Mouse (Mus musculus): ENCODE measurements around the gene Elp4.

Elp4 gene

GRCm38 (mm10) chr2:105685651-105686050 is 218.7 kb downstream of the Elp4 start:
- no peak for ATAC-seq (ENCODE audit: insufficient number of reproducible peaks, low FRiP score, low TSS enrichment)

DNA sequence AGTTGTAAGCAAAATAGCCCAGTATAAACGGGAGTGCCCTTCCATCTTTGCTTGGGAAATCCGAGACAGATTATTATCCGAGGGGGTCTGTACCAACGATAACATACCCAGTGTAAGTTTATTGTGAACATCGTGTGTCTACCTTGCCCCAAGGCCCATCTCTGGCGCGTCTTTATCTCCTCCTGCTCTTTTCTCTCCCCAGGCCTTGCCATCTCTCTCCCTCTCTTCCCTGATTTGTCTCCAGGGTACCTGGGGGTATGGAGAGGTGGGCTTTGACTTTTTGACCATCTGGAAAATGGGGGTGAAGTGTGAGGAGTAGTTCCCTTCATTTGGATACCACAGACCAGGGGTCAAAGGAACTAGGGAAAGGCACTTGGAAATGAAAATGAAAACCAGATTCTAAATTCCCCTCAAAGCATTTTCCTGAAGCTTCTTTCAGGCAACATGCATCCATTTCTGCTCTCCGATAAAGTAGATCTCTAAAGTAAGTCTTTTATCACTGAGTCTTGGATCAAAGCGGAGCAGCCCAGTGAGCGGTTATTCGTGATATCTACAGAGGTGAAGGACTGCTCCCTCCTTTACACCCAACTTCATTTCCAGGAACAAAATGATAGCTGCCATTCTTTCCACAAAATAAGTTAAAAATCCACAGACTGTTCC is 219.2 kb downstream of the Elp4 start:
- no peak for ATAC-seq (ENCODE audit: insufficient number of reproducible peaks, low FRiP score, low TSS enrichment)

- no peak for ATAC-seq (ENCODE audit: insufficient number of reproducible peaks, low FRiP score, low TSS enrichment)
Observed at GRCm38 (mm10) chr2:105683771-105684410, 220.5 kb downstream of the Elp4 start.

GRCm38 (mm10) chr2:105682634-105683351 is 221.6 kb downstream of the Elp4 start:
- no peak for ATAC-seq (ENCODE audit: insufficient number of reproducible peaks, low FRiP score, low TSS enrichment)

DNA sequence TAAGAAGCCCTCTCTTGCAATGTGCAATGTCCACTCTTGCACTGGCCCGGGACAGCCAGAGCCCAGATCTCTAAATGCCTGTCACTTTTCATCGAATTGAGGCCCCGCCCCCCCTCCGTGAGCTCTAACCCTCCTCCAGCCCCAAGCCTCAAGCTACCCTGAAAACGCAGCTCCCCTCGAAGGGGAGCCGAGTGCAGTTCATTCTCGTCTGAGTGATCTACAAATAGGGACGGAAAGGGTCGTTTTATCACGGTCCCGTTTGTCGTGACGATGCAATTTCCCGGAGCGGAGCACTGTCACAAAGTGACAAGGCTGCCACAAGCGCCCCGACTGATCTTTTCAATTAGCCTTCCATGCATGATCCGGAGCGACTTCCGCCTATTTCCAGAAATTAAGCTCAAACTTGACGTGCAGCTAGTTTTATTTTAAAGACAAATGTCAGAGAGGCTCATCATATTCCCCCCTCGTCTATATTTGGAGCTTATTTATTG is 222.3 kb downstream of the Elp4 start:
- ATAC-seq (ENCODE audit: insufficient number of reproducible peaks, low FRiP score, low TSS enrichment), result peak; percentile 27; the same call in 1 of the 2 replicates

- no peak for ATAC-seq (ENCODE audit: insufficient number of reproducible peaks, low FRiP score, low TSS enrichment)
Observed at GRCm38 (mm10) chr2:105680999-105681710, 223.2 kb downstream of the Elp4 start.

DNA sequence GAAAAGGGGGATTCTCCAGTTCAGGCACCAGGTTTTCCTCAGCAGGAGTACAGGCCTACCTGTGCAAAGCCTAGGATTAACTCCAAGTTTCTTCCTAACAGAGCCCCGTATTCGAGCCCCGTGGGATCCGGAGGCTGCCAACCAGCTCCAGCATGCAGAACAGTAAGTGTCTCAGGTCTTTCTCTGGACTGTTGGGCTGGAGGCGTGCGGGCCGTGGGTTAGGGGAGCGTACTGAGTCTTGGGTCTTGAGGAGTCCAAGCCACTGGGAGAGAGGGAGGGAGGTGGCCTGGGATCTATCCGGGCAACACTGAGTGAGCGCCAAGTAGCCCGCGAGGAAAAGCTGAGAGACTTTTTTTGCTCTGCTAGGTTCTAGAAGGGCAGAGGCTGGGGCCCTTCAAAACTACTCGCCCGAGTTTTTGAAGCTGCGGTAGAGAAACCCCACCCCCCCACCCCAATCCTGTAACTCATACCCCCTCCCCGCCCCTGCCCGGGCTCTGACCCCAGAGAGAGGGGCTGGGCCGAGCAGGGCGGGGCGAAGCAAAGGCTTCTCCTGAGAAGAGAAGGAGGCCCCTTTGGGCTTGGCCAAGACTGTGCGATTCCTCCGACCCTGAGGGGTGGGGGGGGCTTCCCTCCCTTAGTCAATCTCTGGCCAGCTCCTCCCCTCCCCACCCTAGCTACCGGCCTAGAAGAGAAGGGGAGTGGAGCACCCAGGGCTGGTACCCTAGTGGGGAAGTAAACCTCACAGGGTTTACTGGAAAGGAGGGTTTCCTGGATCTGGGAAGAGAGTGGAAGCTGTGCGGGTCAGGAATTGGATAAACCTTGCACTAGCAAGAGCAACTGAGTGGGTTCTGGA is 224.0 kb downstream of the Elp4 start:
- ATAC-seq (ENCODE audit: insufficient number of reproducible peaks, low FRiP score, low TSS enrichment), result no peak

DNA sequence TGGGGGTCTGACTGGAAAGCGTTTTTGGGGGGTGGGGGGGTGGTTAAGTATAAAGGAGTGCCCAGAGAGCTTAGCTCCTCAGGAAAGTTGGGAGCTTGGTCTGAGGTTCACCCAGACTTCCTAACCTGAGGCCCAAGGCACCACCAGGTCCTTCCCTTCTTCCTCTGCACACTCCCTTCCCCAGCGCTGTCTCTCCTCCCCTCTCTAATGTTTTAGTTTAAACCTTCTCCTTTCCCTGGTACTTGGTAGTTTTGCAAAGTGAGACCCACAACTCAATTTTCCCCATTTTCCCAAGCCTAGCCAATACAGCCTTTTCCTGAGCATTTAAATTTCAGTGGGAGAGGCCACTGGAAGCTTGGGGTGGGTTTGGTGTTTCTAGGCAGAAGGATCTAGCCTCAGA is 225.0 kb downstream of the Elp4 start:
- ATAC-seq (ENCODE audit: insufficient number of reproducible peaks, low FRiP score, low TSS enrichment), result no peak

- ATAC-seq (ENCODE audit: insufficient number of reproducible peaks, low FRiP score, low TSS enrichment), result no peak
Observed at GRCm38 (mm10) chr2:105678880-105679321, 225.5 kb downstream of the Elp4 start.

- no peak for ATAC-seq (ENCODE audit: insufficient number of reproducible peaks, low FRiP score, low TSS enrichment)
Observed at GRCm38 (mm10) chr2:105678306-105678705, 226.1 kb downstream of the Elp4 start.

- ATAC-seq (ENCODE audit: insufficient number of reproducible peaks, low FRiP score, low TSS enrichment), result no peak
Observed at GRCm38 (mm10) chr2:105677434-105678105, 226.8 kb downstream of the Elp4 start.

- ATAC-seq (ENCODE audit: insufficient number of reproducible peaks, low FRiP score, low TSS enrichment), result no peak
Observed at GRCm38 (mm10) chr2:105676909-105677433, 227.4 kb downstream of the Elp4 start.

DNA sequence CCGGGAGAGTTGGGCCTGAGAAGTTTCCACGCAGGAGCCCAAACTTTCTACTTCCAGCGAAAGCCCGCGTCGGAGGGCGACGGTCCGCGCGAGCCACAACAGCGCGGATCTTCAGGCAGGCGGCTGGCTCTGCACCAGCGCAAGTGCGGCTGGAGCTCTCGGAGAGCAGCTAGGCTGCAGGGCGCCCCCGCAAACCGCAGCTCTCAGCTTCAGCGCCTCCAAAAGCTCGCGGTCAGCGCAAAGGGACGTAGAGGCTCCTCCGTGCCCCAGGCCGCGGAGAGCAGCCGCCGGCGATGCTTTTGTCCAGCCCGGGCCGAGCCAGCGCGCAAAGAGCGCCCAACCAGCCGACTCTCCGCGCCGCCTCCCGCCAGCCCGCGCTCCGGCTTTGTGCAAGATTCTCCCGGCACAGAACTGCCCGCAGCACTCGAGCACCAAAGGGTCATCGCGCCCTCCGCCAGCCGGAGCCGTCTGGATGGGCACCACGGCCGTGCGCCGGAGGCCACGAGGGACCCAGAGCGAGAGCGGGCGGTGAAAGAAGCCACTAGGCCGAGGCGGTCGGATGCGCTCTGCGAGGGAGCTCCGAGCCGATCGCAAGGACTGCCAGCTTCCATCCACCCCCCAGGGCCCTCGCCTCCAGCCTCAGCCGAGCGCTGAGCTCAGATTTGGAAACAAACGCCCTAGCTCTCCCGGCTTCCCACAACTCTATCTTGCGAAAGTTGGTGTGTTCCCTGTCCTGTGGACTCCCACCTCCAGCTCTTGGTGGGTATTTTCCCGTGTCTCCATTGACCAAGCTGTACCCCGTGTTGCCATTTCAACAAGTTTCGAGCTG is 228.1 kb downstream of the Elp4 start:
- no peak for ATAC-seq (ENCODE audit: insufficient number of reproducible peaks, low FRiP score, low TSS enrichment)

DNA sequence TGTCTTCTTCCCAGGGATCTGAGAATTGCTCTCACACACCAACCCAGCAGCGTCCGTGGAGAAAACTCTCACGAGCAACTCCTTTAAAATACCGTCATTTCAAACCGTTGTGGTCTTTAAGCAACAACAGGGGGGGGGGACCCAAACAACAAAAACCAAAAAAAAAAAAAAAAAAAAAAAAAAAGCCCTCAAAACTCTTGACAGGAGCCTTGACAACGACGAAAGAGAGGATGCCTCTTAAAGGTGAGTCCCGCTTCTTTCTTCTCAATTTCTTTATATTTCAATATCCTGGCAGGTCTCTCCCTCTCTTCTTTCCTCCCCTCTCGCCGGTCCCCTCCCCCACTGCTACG is 228.7 kb downstream of the Elp4 start:
- ATAC-seq (ENCODE audit: insufficient number of reproducible peaks, low FRiP score, low TSS enrichment), result no peak

- peak; percentile 75 for ATAC-seq (ENCODE audit: insufficient number of reproducible peaks, low FRiP score, low TSS enrichment)
Observed at GRCm38 (mm10) chr2:105674875-105675729, 229.3 kb downstream of the Elp4 start.

- ATAC-seq (ENCODE audit: insufficient number of reproducible peaks, low FRiP score, low TSS enrichment), result no peak
Observed at GRCm38 (mm10) chr2:105674061-105674874, 230.1 kb downstream of the Elp4 start.
